Mouse (Mus musculus): ENCODE data around the gene Kcna3. TPM values are rescaled to one million over a fixed set of nuclear protein-coding genes. Genes with fewer than 3 reads are reported as not detected.

The Kcna3 gene
- polyA plus RNA-seq, 1 experiment from 2014 or later, result 9.2 TPM

Other genes starting within 250 kb of the Kcna3 start
- gene Cd53, start 246.0 kb upstream of the Kcna3 start, polyA plus RNA-seq (2014; fragmentation: Nextera tagmentation; extraction: Ambion mirVana), result 2.4 and 2.5 TPM in 2 replicates
- not detected in 2 replicates for gene Olfr266, start 209.9 kb upstream of the Kcna3 start, polyA plus RNA-seq (2014; fragmentation: Nextera tagmentation; extraction: Ambion mirVana)
- gene Kcna2, start 65.0 kb downstream of the Kcna3 start, polyA plus RNA-seq (2014; fragmentation: Nextera tagmentation; extraction: Ambion mirVana), result 0.05 and 0.20 TPM in 2 replicates
- gene Kcna10, start 146.9 kb downstream of the Kcna3 start, polyA plus RNA-seq (2014; fragmentation: Nextera tagmentation; extraction: Ambion mirVana), result not detected in 2 replicates
- gene Cym, start 185.6 kb downstream of the Kcna3 start, polyA plus RNA-seq (2014; fragmentation: Nextera tagmentation; extraction: Ambion mirVana), result not detected in 2 replicates
- not detected in 2 replicates for gene A630076J17Rik, start 194.4 kb downstream of the Kcna3 start, polyA plus RNA-seq (2014; fragmentation: Nextera tagmentation; extraction: Ambion mirVana)
- 0.11 TPM in 1 of 2 replicates, not detected in the other for gene Prok1, start 203.5 kb downstream of the Kcna3 start, polyA plus RNA-seq (2014; fragmentation: Nextera tagmentation; extraction: Ambion mirVana)
- gene Lamtor5, start 242.7 kb downstream of the Kcna3 start, polyA plus RNA-seq (2014; fragmentation: Nextera tagmentation; extraction: Ambion mirVana), result 174 and 177 TPM in 2 replicates